Mouse (Mus musculus) MEL (cell line): Measurements from ENCODE around the gene Spred1. TPM values are rescaled to one million over a fixed set of nuclear protein-coding genes. Genes with fewer than 3 reads are reported as not detected.
A peak's percentile ranks its signal among the peaks of the same experiment; 100 is the strongest.

Experiments
- DNase-seq: peaks from one replicate; pipeline ENCODE4 v3.0.0; 2011; ENCODE audit warnings: low read depth, low spot score
- H3K27ac ChIP-seq: 2 replicates; pipeline ENCODE4 v1.5.1; 2012; ENCODE audit warnings: low read depth, mild to moderate bottlenecking, control low read depth, low read length, moderate library complexity; ENCODE audit not compliant: control insufficient read depth
- H3K27me3 ChIP-seq, 2 experiments: fragments of 150-350 bp in 1 of 2; sonication (generic) in 1 of 2; 2 replicates each; pipeline ENCODE4 v1.6.1; 2012; ENCODE audit warnings: low read length in 2 of 2, mild to moderate bottlenecking in 2 of 2, improper control_type of control experiment in 1 of 2, moderate library complexity in 1 of 2; ENCODE audit not compliant: insufficient read depth in 2 of 2, control insufficient read depth in 1 of 2
- H3K36me3 ChIP-seq, 2 experiments: 2 replicates each; pipeline ENCODE4 v1.6.1; 2012 to 2014; ENCODE audit warnings: low read length in 2 of 2, improper control_type of control experiment in 1 of 2, inconsistent platforms in 1 of 2, mild to moderate bottlenecking in 1 of 2; ENCODE audit not compliant: insufficient read depth in 2 of 2, control insufficient read depth in 1 of 2
- H3K4me1 ChIP-seq, 2 experiments: fragments of 150-350 bp in 1 of 2; sonication (generic) in 1 of 2; 2 replicates each; pipeline ENCODE4 v1.6.1; 2012; ENCODE audit warnings: low read length in 2 of 2, improper control_type of control experiment in 1 of 2, mild to moderate bottlenecking in 1 of 2; ENCODE audit not compliant: insufficient read depth in 2 of 2, control insufficient read depth in 1 of 2
- H3K4me3 ChIP-seq, 2 experiments: fragments of 150-350 bp in 1 of 2; sonication (generic) in 1 of 2; 2 replicates each; pipeline ENCODE4 v1.5.1; 2012; ENCODE audit warnings: low read depth in 2 of 2, low read length in 2 of 2, mild to moderate bottlenecking in 2 of 2, moderate library complexity in 2 of 2, control low read depth in 1 of 2, improper control_type of control experiment in 1 of 2; ENCODE audit not compliant: control insufficient read depth in 1 of 2, insufficient read depth in 1 of 2
- H3K79me2 ChIP-seq: 2 replicates; pipeline ENCODE4 v1.6.1; 2012; ENCODE audit warnings: mild to moderate bottlenecking, low read length, moderate library complexity; ENCODE audit not compliant: control insufficient read depth, poor library complexity, insufficient read depth
- H3K9ac ChIP-seq: 2 replicates; pipeline ENCODE4 v1.6.1; 2012; ENCODE audit warnings: low read depth, mild to moderate bottlenecking, control low read depth, low read length, moderate library complexity; ENCODE audit not compliant: control insufficient read depth, poor library complexity, severe bottlenecking
- H3K9me3 ChIP-seq: fragments of 150-350 bp; sonication (generic); replicated peaks from 2 replicates; pipeline ENCODE4 v1.6.1; 2012; ENCODE audit warnings: mild to moderate bottlenecking, low read length, improper control_type of control experiment, moderate library complexity; ENCODE audit not compliant: insufficient read depth
- BHLHE40 ChIP-seq: IDR thresholded peaks from 2 replicates; pipeline ENCODE4 v1.6.1; 2012; ENCODE audit warnings: low read depth, mild to moderate bottlenecking, inconsistent platforms, low read length, improper control_type of control experiment, borderline replicate concordance
- CHD1 ChIP-seq: IDR thresholded peaks from 2 replicates; pipeline ENCODE4 v1.6.1; 2012; ENCODE audit warnings: low read depth, mild to moderate bottlenecking, inconsistent platforms, low read length, improper control_type of control experiment
- CHD2 ChIP-seq: IDR thresholded peaks from 2 replicates; pipeline ENCODE4 v1.6.1; 2011; ENCODE audit warnings: low read length, improper control_type of control experiment
- CTCF ChIP-seq, 3 experiments: IDR thresholded peaks in 2 of 3; conservative IDR thresholded peaks in 1 of 3; 2 replicates each; pipeline ENCODE4 v1.5.1; 2011 to 2012; ENCODE audit warnings: low read length in 3 of 3, low read depth in 2 of 3, mild to moderate bottlenecking in 2 of 3, improper control_type of control experiment in 1 of 3, inconsistent platforms in 1 of 3, mixed read lengths in 1 of 3, moderate library complexity in 1 of 3; ENCODE audit not compliant: control insufficient read depth in 1 of 3, insufficient read depth in 1 of 3, poor library complexity in 1 of 3, severe bottlenecking in 1 of 3
- ELF1 ChIP-seq: IDR thresholded peaks from 2 replicates; pipeline ENCODE4 v1.6.1; 2014; ENCODE audit warnings: low read depth, mild to moderate bottlenecking, inconsistent platforms, low read length, improper control_type of control experiment, moderate library complexity
- EP300 ChIP-seq, 2 experiments: IDR thresholded peaks; 2 replicates each; pipeline ENCODE4 v1.6.1; 2011; ENCODE audit warnings: improper control_type of control experiment in 2 of 2, low read length in 2 of 2, low read depth in 1 of 2, mild to moderate bottlenecking in 1 of 2
- ETS1 ChIP-seq: IDR thresholded peaks from 2 replicates; pipeline ENCODE4 v1.6.1; 2012; ENCODE audit warnings: low read depth, mild to moderate bottlenecking, inconsistent platforms, low read length, improper control_type of control experiment, moderate library complexity
- GABPA ChIP-seq: IDR thresholded peaks from 2 replicates; pipeline ENCODE4 v1.6.1; 2012; ENCODE audit warnings: low read depth, mild to moderate bottlenecking, inconsistent platforms, low read length, improper control_type of control experiment, moderate library complexity
- HCFC1 ChIP-seq: IDR thresholded peaks from 2 replicates; pipeline ENCODE4 v1.6.1; 2012; ENCODE audit warnings: low read depth, mild to moderate bottlenecking, inconsistent platforms, low read length, improper control_type of control experiment, moderate library complexity
- MAZ ChIP-seq: IDR thresholded peaks from 2 replicates; pipeline ENCODE4 v1.6.1; 2012; ENCODE audit warnings: low read depth, mild to moderate bottlenecking, inconsistent platforms, low read length, improper control_type of control experiment
- MEF2A ChIP-seq: IDR thresholded peaks from 2 replicates; pipeline ENCODE4 v1.6.1; 2014; ENCODE audit warnings: low read depth, mild to moderate bottlenecking, inconsistent platforms, low read length, improper control_type of control experiment; ENCODE audit not compliant: poor library complexity, insufficient replicate concordance, severe bottlenecking; ENCODE audit errors: extremely low read depth
- MYC ChIP-seq: IDR thresholded peaks from 2 replicates; pipeline ENCODE4 v1.6.1; 2011; ENCODE audit warnings: low read depth, mild to moderate bottlenecking, low read length, improper control_type of control experiment, moderate library complexity
- NELFE ChIP-seq: IDR thresholded peaks from 2 replicates; pipeline ENCODE4 v1.6.1; 2011; ENCODE audit warnings: low read depth, low read length, improper control_type of control experiment
- POLR2AphosphoS5 ChIP-seq: IDR thresholded peaks from 2 replicates; pipeline ENCODE4 v1.6.1; 2012; ENCODE audit warnings: low read depth, borderline replicate concordance, mild to moderate bottlenecking, inconsistent platforms, low read length, moderate library complexity, mixed read lengths
- RAD21 ChIP-seq: IDR thresholded peaks from 2 replicates; pipeline ENCODE4 v1.6.1; 2011; ENCODE audit warnings: mild to moderate bottlenecking, low read depth, low read length, improper control_type of control experiment
- SIN3A ChIP-seq: IDR thresholded peaks from 2 replicates; pipeline ENCODE4 v1.6.1; 2012; ENCODE audit warnings: low read length, improper control_type of control experiment, inconsistent platforms
- SMC3 ChIP-seq: IDR thresholded peaks from 2 replicates; pipeline ENCODE4 v1.6.1; 2011; ENCODE audit warnings: low read depth, low read length, improper control_type of control experiment
- ZC3H11A ChIP-seq: IDR thresholded peaks from 2 replicates; pipeline ENCODE4 v1.6.1; 2012; ENCODE audit warnings: low read depth, mild to moderate bottlenecking, inconsistent platforms, low read length, improper control_type of control experiment
- ZMIZ1 ChIP-seq: IDR thresholded peaks from 2 replicates; pipeline ENCODE4 v1.6.1; 2012; ENCODE audit warnings: low read depth, mild to moderate bottlenecking, inconsistent platforms, low read length, improper control_type of control experiment, moderate library complexity
- ZNF384 ChIP-seq: IDR thresholded peaks from 2 replicates; pipeline ENCODE4 v1.6.1; 2012; ENCODE audit warnings: low read depth, mild to moderate bottlenecking, inconsistent platforms, low read length, improper control_type of control experiment
- polyA plus RNA-seq, 2 experiments: library from polyadenylated mRNA; stranded (reverse) in 1 of 2; unstranded in 1 of 2; fragments of >175 nt in 1 of 2; fragments of >200 nt in 1 of 2; gene quantifications; 2 replicates each; pipeline versions ENCODE4 v1.2.1 to v1.2.4; 2012; ENCODE audit warnings: low replicate concordance in 2 of 2, low read depth in 1 of 2; ENCODE audit not compliant: insufficient read length in 2 of 2, insufficient read depth in 1 of 2, missing spikeins in 1 of 2
- total RNA-seq: library from RNA; depleted of rRNA; stranded (reverse); fragments of 300-350 nt; gene quantifications from 2 replicates; pipeline ENCODE4 v1.2.3, GENCODE M21; 2012

Spred1 gene
- total and polyA plus RNA-seq, 3 experiments: 14.3 to 19.9 TPM; not detected in 1

DNA sequence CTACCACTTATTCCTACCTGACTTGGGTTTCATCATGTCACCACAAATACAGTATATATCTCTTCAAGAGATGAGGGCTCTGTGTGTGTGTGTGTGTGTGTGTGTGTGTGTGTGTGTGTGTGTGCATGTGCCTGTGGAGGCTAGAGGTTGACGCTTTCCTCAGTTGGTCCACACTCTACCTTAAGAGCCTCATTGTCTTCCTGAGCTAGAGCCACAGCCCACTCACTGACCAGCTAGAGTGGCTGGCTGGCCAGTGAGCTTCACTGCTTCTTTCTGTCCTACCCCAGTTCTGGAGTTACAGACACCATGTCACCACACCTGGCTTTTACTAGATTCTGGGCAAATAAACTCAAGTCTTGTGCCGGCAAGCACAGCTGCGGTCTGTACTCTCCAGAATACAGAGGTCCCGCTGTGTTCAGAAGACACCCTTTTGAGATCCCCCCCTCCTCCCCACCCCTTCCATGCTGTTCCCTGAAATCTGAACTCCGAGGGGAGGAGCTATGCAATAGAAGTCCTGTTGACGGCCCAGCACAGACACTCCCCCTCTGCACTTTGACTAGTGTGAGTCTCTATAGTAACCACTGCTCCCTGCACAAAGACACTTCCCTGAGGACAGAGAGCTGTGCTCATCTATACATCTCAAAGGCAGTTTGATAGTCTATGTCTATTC is 89.4 kb downstream of the Spred1 start:
- Histone ChIP-seq H3K4me1 (no peaks in the 10 kb centered on the region), H3K36me3 (no peaks in the 10 kb centered on the region), H3K4me3 (no peak overlapping the region), H3K27me3 (no peaks in the 10 kb centered on the region; a peak in 2 of 4 replicates), H3K9ac (no peak overlapping the region), H3K9me3 (no peaks in the 10 kb centered on the region)
- TF ChIP-seq ELF1 (no peak), MAZ (no peak), NELFE (no peak), ETS1 (no peak), HCFC1 (no peak), ZMIZ1 (no peak)
- TF ChIP-seq, all 39 proteins: peak for 0
- DNase-seq: no peak
- Histone ChIP-seq H3K27ac (no peak overlapping the region), H3K79me2 (no peaks in the 10 kb centered on the region)

GRCm38 (mm10) chr2:117216152-117216551 is 95.0 kb downstream of the Spred1 start:
- no peaks in the 10 kb centered on the region for H3K36me3 ChIP-seq
- no peaks in the 10 kb centered on the region for H3K4me1 ChIP-seq
- no peak overlapping the region for H3K9ac ChIP-seq
- no peaks in the 10 kb centered on the region for H3K79me2 ChIP-seq
- DNase-seq: peak; percentile 42
- no peak overlapping the region for H3K27ac ChIP-seq
- no peaks in the 10 kb centered on the region; a peak in 2 of 4 replicates for H3K27me3 ChIP-seq
- TF ChIP-seq SMC3 (peak; percentile 44), CTCF (IDR thresholded peaks at IDR 0.05 in 2 of 3, conservative IDR thresholded peaks at IDR 0.05 in 1 of 3; ENCODE audit: control insufficient read depth in 1 of 3, insufficient read depth in 1 of 3, low read depth in 2 of 3, low read length in 3 of 3, poor library complexity in 1 of 3, severe bottlenecking in 1 of 3) (peak; percentile 37 to 52 (median 44); a peak in 5 of 6 replicates), ZC3H11A (no peak), HCFC1 (no peak), RAD21 (peak; percentile 22), BHLHE40 (no peak)
- H3K9me3 ChIP-seq: no peaks in the 10 kb centered on the region
- no peak overlapping the region for H3K4me3 ChIP-seq

- no peak overlapping the region for H3K9ac ChIP-seq
- TF ChIP-seq ETS1: no peak
- no peak for TF ChIP-seq GABPA
- no peak for TF ChIP-seq CHD1
- no peak for TF ChIP-seq ZNF384
- no peak for TF ChIP-seq EP300 (IDR thresholded peaks at IDR 0.05; ENCODE audit: low read depth in 1 of 2, low read length in 2 of 2)
- TF ChIP-seq POLR2AphosphoS5: no peak
- no peak for TF ChIP-seq MEF2A
- no peak for TF ChIP-seq ZC3H11A
- TF ChIP-seq SIN3A: no peak
- no peak for TF ChIP-seq MYC
- TF ChIP-seq CHD2: no peak
- TF ChIP-seq RAD21: no peak
- TF ChIP-seq, all 39 proteins: peak for 0
- no peaks in the 10 kb centered on the region; a peak in 3 of 4 replicates for H3K27me3 ChIP-seq
- H3K4me3 ChIP-seq: no peak overlapping the region
- no peaks in the 10 kb centered on the region for H3K9me3 ChIP-seq
- H3K36me3 ChIP-seq: no peaks in the 10 kb centered on the region
- no peak for DNase-seq
- no peaks in the 10 kb centered on the region for H3K4me1 ChIP-seq
- no peaks in the 10 kb centered on the region for H3K79me2 ChIP-seq
- no peak overlapping the region for H3K27ac ChIP-seq
These were observed 96.6 kb downstream of the Spred1 start for GRCm38 (mm10) chr2:117217695-117218216.
